Mouse (Mus musculus) intestine, embryonic 15.5 days (tissue): Measurements from ENCODE around the gene Ulk1. TPM values are rescaled to one million over a fixed set of nuclear protein-coding genes. Genes with fewer than 3 reads are reported as not detected.
A peak's percentile ranks its signal among the peaks of the same experiment; 100 is the strongest.

Experiments
- ATAC-seq: fragments of 200-750 bp; cut with Nextera tagmentation; 2 replicates; pipeline ENCODE4 v1.8.0; 2017; ENCODE audit warnings: moderate TSS enrichment, moderate library complexity
- H3K27ac ChIP-seq: fragments of 300-500 bp; sonication (generic); 2 replicates; pipeline ENCODE4 v1.5.1; 2015; ENCODE audit warnings: mild to moderate bottlenecking, inconsistent platforms
- H3K27me3 ChIP-seq: fragments of 300-500 bp; sonication (generic); replicated peaks from 2 replicates; pipeline ENCODE4 v1.6.1; 2015; ENCODE audit warnings: inconsistent platforms
- H3K36me3 ChIP-seq: fragments of 300-500 bp; sonication (generic); 2 replicates; pipeline ENCODE4 v1.6.1; 2015; ENCODE audit warnings: inconsistent platforms
- H3K4me1 ChIP-seq: fragments of 300-500 bp; sonication (generic); replicated peaks from 2 replicates; pipeline ENCODE4 v1.6.1; 2015; ENCODE audit warnings: inconsistent platforms
- H3K4me2 ChIP-seq: fragments of 300-500 bp; sonication (generic); replicated peaks from 2 replicates; pipeline ENCODE4 v1.6.1; 2015; ENCODE audit warnings: mild to moderate bottlenecking, inconsistent platforms
- H3K4me3 ChIP-seq: fragments of 300-500 bp; sonication (generic); replicated peaks from 2 replicates; pipeline ENCODE4 v1.5.1; 2015; ENCODE audit warnings: inconsistent platforms
- H3K9ac ChIP-seq: fragments of 300-500 bp; sonication (generic); 2 replicates; pipeline ENCODE4 v1.6.1; 2015; ENCODE audit warnings: inconsistent platforms
- H3K9me3 ChIP-seq: fragments of 300-500 bp; sonication (generic); 2 replicates; pipeline ENCODE4 v1.6.1; 2016; ENCODE audit warnings: inconsistent platforms
- WGBS: fragments of 180-500 bp; shearing (Covaris S2); methylation state at CpG from one replicate; pipeline ENCODE4 v1.1.7; 2015; 5-methylcytosine and 5-hydroxymethylcytosine counted together
- polyA plus RNA-seq: library from polyadenylated mRNA; unstranded; fragments of >200 nt; fragmentation: Nextera tagmentation; extraction: Ambion mirVana; gene quantifications from 2 replicates; pipeline ENCODE4 v1.2.1, GENCODE M21; 2015

Gene Ulk1
- polyA plus RNA-seq, 1 experiment from 2014 or later, result 10.3 TPM

DNA sequence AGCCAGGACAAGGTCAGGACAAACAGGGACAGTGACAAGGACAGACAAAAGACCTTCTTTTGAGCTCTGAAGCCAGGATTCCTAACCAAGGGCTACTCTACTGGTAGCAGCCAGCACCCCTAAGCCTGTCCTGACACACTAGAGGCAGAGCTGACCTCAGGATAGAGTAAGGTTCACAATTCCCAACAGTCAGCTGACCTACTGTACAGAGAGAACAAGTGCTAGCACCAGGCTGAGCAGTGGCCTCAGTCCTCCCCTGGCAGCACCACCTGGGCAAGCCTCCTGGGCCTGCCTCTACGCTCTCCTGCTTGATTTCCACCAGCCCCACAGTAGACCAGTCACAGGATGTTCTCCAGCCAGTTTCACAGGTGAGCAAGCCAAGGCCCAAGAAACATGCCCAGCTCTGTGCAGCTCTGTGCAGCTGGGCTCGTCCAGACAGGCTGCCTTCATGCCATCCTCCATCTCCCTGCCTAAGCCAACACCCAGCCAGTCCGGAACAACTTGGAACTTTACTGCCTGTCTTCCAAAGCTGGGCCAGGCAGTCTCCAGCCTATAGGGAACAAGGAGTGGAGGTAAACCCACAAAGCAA, 8.8 kb downstream of the Ulk1 start:
- no peak for ATAC-seq

DNA sequence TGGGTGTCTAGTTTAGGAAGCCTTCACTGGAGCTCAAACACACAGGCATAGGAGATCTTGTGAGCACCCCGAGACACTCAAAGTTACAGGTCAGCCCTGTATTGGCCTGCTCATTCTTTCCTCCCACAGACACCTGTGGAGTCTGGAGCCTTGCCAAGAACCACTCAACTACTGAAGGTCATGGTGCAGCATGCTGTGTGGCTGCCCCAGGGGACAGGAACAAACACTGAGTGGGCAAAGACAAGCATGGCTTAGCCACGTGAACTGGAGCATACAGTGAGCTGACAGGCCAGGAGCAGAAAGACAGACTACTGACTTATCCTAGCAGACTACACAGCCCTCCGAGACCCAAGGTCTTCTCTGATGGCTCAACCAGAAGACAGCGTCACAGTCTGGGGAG, 12.2 kb downstream of the Ulk1 start:
- Histone ChIP-seq H3K9me3 (no peaks in the 10 kb centered on the region), H3K4me1 (peaks cover 4% of the 10 kb centered on the region; the same call in 1 of the 2 replicates), H3K4me2 (no peak overlapping the region), H3K36me3 (peaks cover 64% of the 10 kb centered on the region), H3K27ac (no peak overlapping the region), H3K27me3 (no peaks in the 10 kb centered on the region), H3K9ac (no peak overlapping the region), H3K4me3 (no peak overlapping the region)
- 69% methylated on average over 4 of the region's 4 CpGs for WGBS
- peak; percentile 48; the same call in 1 of the 2 replicates for ATAC-seq

More for the DNA sequence above, 8.8 kb downstream of the Ulk1 start:
- no peak overlapping the region for H3K27ac ChIP-seq
- 91% methylated on average over 3 of the region's 3 CpGs for WGBS
- H3K9ac ChIP-seq, result no peak overlapping the region
- no peak overlapping the region for H3K4me3 ChIP-seq
- H3K27me3 ChIP-seq, result no peaks in the 10 kb centered on the region
- peaks cover 4% of the 10 kb centered on the region; the same call in 1 of the 2 replicates for H3K4me1 ChIP-seq
- H3K36me3 ChIP-seq, result peaks cover 36% of the 10 kb centered on the region; the same call in 1 of the 2 replicates
- no peaks in the 10 kb centered on the region for H3K9me3 ChIP-seq
- no peak overlapping the region for H3K4me2 ChIP-seq

DNA sequence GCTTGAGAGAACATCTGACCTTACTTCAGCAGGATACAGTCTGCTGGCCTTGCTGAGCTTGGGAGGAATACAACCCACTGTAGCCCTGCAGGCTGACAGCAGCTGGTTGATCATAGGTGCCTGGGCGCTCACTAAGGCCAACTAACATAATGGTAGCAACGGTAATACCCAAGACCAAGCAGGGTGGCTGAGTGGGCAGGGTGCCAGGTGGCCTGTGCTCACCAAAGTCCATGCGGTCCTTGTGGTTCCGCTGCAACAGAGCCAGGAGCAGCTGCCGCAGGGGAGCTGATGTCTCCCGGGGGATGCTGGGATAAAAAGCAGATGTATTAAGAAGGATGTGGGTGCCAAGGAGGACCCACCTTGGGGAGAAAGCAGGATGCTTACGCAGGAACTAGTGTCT, 15.5 kb downstream of the Ulk1 start:
- Histone ChIP-seq H3K27me3 (no peaks in the 10 kb centered on the region), H3K4me3 (no peak overlapping the region), H3K9me3 (no peaks in the 10 kb centered on the region), H3K9ac (no peak overlapping the region), H3K4me1 (no peaks in the 10 kb centered on the region), H3K27ac (no peak overlapping the region), H3K4me2 (no peak overlapping the region), H3K36me3 (peaks cover 83% of the 10 kb centered on the region)
- no peak for ATAC-seq
- WGBS, result 92% methylated on average over 7 of the region's 7 CpGs

DNA sequence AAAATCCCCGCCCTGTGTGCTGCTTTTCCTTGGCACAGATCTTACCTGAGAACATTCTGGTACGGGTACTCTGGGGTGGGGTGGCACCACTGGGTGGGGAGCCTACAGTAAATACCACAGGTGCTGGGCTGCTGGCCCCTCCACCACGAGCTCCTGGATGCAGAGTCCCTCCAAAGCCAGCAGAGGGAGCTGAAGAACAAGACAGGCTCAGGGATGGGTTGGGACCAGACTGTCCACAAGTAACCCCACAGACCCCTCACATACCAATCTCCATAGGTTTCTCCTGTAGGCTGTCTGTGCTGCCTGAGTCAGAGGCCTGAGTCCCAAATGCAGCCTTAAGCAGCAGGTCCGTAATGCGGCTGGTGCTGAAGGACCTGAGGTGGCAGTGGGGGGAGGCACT, 21.2 kb downstream of the Ulk1 start:
- H3K36me3 ChIP-seq, result peaks cover 68% of the 10 kb centered on the region
- 66% methylated on average over 5 of the region's 5 CpGs for WGBS
- H3K9ac ChIP-seq, result no peak overlapping the region
- peak; percentile 44 for ATAC-seq
- no peak overlapping the region for H3K27ac ChIP-seq
- H3K4me2 ChIP-seq, result no peak overlapping the region
- no peak overlapping the region for H3K4me3 ChIP-seq
- no peaks in the 10 kb centered on the region for H3K9me3 ChIP-seq
- H3K4me1 ChIP-seq, result no peaks in the 10 kb centered on the region
- no peaks in the 10 kb centered on the region for H3K27me3 ChIP-seq

DNA sequence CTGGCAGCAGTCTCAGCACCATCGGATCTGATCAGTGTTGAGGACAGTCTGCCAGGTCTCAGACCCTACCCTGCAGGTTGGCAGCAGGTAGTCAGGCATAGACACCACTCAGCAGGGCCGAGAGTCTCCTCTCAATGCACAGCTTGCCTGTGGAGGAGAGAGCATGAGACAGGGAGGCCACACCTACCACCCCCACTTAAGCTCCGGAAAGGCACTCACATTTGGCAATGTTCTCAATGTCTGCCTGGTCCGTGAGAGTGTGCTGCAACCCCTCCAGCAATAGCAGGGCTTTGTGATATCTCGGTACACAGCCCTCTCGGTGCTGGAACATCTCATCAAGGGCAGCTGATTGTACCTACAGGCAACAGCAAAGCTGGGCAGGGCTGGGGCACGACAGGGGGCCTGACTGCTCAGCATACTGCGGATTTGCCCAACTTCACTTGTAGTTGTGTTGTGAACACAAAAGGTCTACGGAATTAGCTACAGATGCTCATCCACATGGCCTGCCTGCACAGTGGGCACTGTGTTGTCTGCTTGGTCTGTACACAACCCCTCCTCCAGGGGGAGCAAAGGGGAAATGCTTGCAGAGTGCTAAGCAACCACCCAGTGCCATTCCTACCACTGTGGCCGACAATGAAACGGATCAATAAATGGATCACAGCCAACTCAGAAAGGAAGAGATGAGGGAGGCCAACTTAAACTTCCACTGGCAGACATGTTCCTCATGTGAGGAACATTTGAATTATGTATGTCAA, 23.6 kb downstream of the Ulk1 start:
- H3K36me3 ChIP-seq, result peaks cover 48% of the 10 kb centered on the region
- no peak overlapping the region for H3K4me2 ChIP-seq
- H3K9me3 ChIP-seq, result no peaks in the 10 kb centered on the region
- peak; percentile 65 for ATAC-seq
- H3K4me1 ChIP-seq, result 0 out of 2 replicates have a peak, but pooled peaks cover 2% of the 10 kb centered on the region
- 74% methylated on average over 11 of the region's 11 CpGs for WGBS
- H3K27me3 ChIP-seq, result no peaks in the 10 kb centered on the region
- H3K9ac ChIP-seq, result no peak overlapping the region
- no peak overlapping the region for H3K4me3 ChIP-seq
- no peak overlapping the region for H3K27ac ChIP-seq

DNA sequence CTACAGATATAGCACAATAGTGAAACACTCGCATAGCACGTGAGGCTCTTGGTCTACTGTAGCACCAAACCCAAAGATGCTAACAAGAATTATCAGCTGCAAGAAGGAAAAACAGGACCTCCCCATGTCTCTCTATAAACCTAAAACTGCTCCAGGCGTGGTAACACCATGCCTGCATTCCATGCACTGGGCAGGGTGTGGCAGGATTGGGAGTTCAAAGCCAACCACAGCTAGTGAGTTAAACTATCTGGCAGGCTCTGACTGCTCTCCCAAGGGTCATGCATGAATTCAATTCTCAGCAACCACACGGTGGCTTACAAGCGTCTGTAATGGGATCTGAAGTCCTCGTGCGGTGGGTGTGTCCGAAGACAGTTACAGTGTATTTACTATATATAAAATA, 26.7 kb downstream of the Ulk1 start:
- Histone ChIP-seq H3K4me2 (no peak overlapping the region), H3K4me3 (no peak overlapping the region), H3K36me3 (peaks cover 29% of the 10 kb centered on the region), H3K27ac (no peak overlapping the region), H3K9me3 (no peaks in the 10 kb centered on the region), H3K4me1 (peaks cover 8% of the 10 kb centered on the region), H3K9ac (no peak overlapping the region), H3K27me3 (no peaks in the 10 kb centered on the region)
- 72% methylated on average over 8 of the region's 8 CpGs for WGBS
- no peak for ATAC-seq

DNA sequence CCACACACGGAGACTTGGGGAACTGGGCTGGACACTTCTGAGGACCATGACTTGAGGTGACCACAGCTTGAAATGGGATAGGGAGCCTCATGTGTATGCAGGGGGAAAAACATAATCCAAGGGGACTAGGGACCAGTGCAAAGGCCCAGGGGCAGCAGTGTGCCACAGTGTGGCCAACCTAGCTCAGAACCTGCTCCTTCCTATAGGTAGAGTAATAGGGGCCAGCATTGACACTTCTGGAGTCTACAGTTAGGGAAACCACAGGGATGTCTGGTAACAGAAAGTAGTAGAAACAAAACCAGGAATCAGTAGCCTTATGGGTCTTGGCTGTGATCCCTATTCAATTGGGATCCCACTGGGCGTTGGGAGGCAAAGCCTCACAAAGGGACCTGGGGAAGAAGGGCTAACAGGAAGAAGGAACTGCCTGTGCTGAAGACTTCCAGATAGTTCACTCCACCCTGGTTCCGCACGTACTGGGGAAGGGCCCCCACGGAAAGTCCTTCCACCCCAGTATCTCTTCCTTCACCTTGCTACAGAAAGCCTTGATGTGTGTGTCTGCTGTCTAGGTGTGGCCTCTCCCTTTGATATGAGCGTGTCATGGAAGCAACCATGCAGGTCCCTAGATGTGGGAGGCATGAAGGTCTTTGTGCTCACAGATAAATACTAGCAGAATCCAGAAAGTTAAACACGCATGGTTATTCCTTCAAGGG, 28.2 kb downstream of the Ulk1 start:
- no peak overlapping the region for H3K4me2 ChIP-seq
- H3K4me1 ChIP-seq, result peaks cover 8% of the 10 kb centered on the region
- H3K36me3 ChIP-seq, result peaks cover 14% of the 10 kb centered on the region
- WGBS, result 75% methylated on average over 7 of the region's 7 CpGs
- no peaks in the 10 kb centered on the region for H3K9me3 ChIP-seq
- H3K9ac ChIP-seq, result no peak overlapping the region
- H3K27me3 ChIP-seq, result no peaks in the 10 kb centered on the region
- H3K4me3 ChIP-seq, result no peak overlapping the region
- H3K27ac ChIP-seq, result no peak overlapping the region
- ATAC-seq, result no peak; the same call in 1 of the 2 replicates

DNA sequence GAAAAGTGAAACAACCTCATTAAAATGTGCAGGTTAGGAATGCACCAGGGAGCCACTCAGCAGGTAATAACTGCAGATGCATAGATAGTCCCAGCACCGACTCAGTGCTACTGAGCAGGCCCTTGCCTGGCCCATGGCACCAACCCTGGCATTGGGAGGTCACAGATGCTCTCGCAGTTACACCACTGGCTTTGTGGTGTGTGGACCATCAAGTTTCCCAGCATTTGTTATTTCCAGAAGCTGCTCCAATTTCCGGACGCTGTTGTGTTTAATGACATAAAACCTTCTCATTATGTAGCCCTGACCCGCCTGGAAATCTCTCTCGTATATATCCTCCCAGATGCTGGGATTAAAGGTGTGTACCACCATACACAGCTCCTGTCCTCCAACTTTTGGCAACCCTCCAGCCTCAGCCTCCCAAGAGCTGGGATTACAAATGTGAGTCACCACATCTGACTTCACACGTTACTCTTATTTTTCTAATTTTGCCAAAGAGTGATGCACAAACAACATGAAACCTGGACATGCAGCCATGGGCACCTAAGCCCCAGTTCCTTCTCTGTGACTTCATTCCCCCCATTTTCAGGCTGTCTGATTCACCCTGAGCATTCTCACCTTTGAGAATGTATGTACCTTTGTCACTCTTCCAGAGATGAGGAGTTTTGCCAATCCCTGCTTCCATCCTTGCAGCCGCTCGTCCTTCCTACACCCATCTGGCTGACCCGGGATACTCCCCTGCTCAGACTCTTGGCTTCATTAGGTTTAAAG, 29.0 kb downstream of the Ulk1 start:
- Histone ChIP-seq H3K4me3 (peak overlapping the region; percentile 84), H3K4me1 (peaks cover 8% of the 10 kb centered on the region), H3K9ac (peak overlapping the region; percentile 83), H3K27me3 (no peaks in the 10 kb centered on the region), H3K4me2 (peak overlapping the region; percentile 74), H3K9me3 (no peaks in the 10 kb centered on the region), H3K36me3 (peaks cover 13% of the 10 kb centered on the region), H3K27ac (no peak overlapping the region)
- ATAC-seq, result peak; percentile 66
- WGBS, result 57% methylated on average over 10 of the region's 10 CpGs

DNA sequence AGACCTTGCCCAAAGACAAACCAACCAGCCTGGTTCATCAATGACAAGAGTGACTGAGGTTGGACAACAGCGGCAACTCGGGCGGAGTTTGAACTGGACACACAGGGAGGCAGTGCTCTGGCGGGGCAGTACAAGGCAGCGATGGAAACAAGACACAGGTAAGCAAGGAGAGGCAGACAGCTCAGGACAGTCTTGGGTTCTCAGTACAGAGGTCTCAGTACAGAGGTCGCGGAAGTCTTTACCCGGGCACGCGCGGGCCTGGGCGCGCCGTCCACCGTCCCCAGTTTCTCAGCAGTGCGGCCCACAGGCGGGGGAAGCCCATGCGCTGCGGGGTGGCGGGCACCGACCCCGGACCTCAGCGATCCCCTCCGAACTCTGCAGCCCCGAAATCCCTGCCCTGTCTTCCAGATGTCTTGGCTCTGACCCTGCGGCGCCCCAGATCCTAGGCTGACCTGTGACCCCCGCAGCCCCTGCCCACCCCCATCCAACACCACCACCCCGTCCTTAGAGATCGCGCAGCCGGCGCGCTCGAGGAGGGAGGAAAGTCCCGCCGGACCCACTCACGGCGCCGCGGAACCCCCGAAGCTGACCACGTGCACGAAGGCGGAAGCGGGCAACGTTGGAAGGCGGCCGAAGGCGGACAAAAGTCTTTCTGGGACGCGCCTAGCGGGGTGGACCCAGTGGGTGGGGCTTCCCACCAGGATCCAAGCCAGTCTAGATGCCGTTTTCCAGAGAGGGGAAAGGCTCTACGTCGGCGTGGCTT, 29.7 kb downstream of the Ulk1 start, which contains the start of gene Pus1:
Gene Pus1 (minus strand): TSS at position 662 of the 763 bp plus-strand sequence.
- WGBS, result under 1% methylated on average over 57 of the region's 57 CpGs
- H3K27ac ChIP-seq, result peak within 1 kb of the TSS; percentile 70; the same call in 1 of the 2 replicates
- peak; percentile 92 for ATAC-seq

DNA sequence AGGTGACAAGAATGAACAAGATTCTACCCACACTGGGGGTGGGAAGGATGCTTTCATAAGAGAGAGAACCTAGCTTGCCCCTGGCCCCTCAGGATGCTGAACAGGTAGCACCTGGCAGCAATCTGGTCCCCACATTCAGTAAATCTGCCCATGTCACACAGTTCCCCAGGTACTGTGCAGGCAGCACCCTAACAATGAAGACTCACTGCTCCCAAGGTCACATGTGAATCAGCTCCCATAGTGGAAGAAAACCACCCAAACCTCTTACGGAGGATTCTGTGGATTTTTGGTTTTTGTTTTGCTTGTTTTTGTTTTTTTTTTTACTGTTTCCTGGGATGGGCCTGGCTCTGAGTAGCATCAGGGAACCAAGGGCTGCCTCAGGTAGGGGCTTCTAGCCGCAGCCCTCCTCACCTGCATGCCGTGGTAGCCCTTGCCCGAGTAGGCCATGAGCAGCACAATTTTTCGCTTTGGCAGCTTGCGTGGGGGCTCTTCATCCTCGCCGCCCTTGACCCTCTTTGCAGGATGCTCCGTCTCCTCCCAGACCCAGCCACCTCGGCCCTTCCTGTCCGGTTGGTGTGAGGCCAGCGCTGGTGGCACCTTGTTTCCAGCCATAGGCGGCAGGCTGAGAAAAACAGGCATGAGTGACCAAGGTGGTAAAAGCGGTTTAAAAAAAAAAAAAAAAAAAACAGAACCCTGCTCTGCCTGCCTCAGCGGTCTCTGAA, 30.5 kb downstream of the Ulk1 start:
- H3K4me3 ChIP-seq, result peak overlapping the region; percentile 84
- WGBS, result 13% methylated on average over 15 of the region's 15 CpGs
- no peak for ATAC-seq
- peaks cover 8% of the 10 kb centered on the region for H3K4me1 ChIP-seq
- H3K9me3 ChIP-seq, result no peaks in the 10 kb centered on the region
- H3K36me3 ChIP-seq, result peaks cover 18% of the 10 kb centered on the region
- peak overlapping the region; percentile 70; the same call in 1 of the 2 replicates for H3K27ac ChIP-seq
- peak overlapping the region; percentile 83 for H3K9ac ChIP-seq
- H3K27me3 ChIP-seq, result no peaks in the 10 kb centered on the region
- H3K4me2 ChIP-seq, result peak overlapping the region; percentile 74

More for the DNA sequence above, 29.7 kb downstream of the Ulk1 start, which contains the start of gene Pus1:
- H3K27me3 ChIP-seq, result no peaks in the 10 kb centered on the region
- H3K4me1 ChIP-seq, result peaks cover 8% of the 10 kb centered on the region
- H3K9ac ChIP-seq, result peak within 1 kb of the TSS; percentile 83
- H3K4me2 ChIP-seq, result peak within 1 kb of the TSS; percentile 74
- H3K4me3 ChIP-seq, result peak within 1 kb of the TSS; percentile 84
- H3K36me3 ChIP-seq, result peaks cover 13% of the 10 kb centered on the region
- no peaks in the 10 kb centered on the region for H3K9me3 ChIP-seq

DNA sequence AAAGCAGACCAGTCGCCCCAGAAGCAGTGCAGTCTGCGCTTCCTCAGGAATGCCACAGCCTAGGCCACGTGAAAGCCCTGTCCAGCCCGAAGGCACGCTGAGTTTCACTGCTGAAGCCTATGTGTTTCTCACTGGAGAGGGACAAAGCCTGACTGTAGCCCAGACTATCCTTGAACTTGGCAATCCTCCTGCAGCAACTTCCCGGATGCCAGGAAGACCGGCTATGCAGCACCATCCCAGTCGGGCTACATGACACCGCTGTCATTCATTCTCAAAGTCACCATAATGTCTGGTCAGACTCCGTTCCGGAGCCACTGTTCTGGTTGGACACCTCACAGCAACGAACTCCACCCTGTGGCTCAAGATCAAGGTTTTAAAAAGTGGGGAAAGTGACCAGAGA, 31.6 kb downstream of the Ulk1 start:
- Histone ChIP-seq H3K27ac (no peak overlapping the region), H3K4me1 (peaks cover 8% of the 10 kb centered on the region), H3K36me3 (peaks cover 25% of the 10 kb centered on the region), H3K9ac (peak overlapping the region; percentile 8; the same call in 1 of the 2 replicates), H3K4me3 (no peak overlapping the region), H3K27me3 (no peaks in the 10 kb centered on the region), H3K9me3 (no peaks in the 10 kb centered on the region), H3K4me2 (no peak overlapping the region)
- 91% methylated on average over 12 of the region's 12 CpGs for WGBS
- ATAC-seq, result no peak
